Mouse (Mus musculus) neural tube, embryonic 11.5 days (tissue): Measurements from ENCODE around the gene Ddx25. TPM values are rescaled to one million over a fixed set of nuclear protein-coding genes. Genes with fewer than 3 reads are reported as not detected.

Experiments used
- ATAC-seq: fragments of 200-750 bp; cut with Nextera tagmentation; 2 replicates; pipeline ENCODE4 v1.8.0; 2017; ENCODE audit warnings: moderate number of reproducible peaks, mild to moderate bottlenecking, moderate TSS enrichment, moderate library complexity; ENCODE audit not compliant: insufficient read depth, low FRiP score, low TSS enrichment
- DNase-seq: peaks from one replicate; pipeline ENCODE4 v3.0.0-alpha.2; 2015; ENCODE audit warnings: low spot score
- H3K27ac ChIP-seq: fragments of 300-500 bp; sonication (generic); 2 replicates; pipeline ENCODE4 v1.5.1; 2014; ENCODE audit warnings: low read depth, mild to moderate bottlenecking, low read length
- H3K27me3 ChIP-seq: fragments of 300-500 bp; sonication (generic); 2 replicates; pipeline ENCODE4 v1.6.1; 2014; ENCODE audit warnings: mild to moderate bottlenecking, low read length, mixed read lengths; ENCODE audit not compliant: control insufficient read depth, insufficient read depth
- H3K36me3 ChIP-seq: fragments of 300-500 bp; sonication (generic); 2 replicates; pipeline ENCODE4 v1.6.1; 2014; ENCODE audit warnings: mild to moderate bottlenecking, low read length, moderate library complexity, mixed read lengths; ENCODE audit not compliant: control insufficient read depth, insufficient read depth
- H3K4me1 ChIP-seq: fragments of 300-500 bp; sonication (generic); 2 replicates; pipeline ENCODE4 v1.6.1; 2014; ENCODE audit warnings: low read length, mixed read lengths; ENCODE audit not compliant: control insufficient read depth, insufficient read depth
- H3K4me2 ChIP-seq: fragments of 300-500 bp; sonication (generic); 2 replicates; pipeline ENCODE4 v1.6.1; 2014; ENCODE audit warnings: low read depth, mild to moderate bottlenecking, moderate library complexity
- H3K4me3 ChIP-seq: fragments of 300-500 bp; sonication (generic); 2 replicates; pipeline ENCODE4 v1.5.1; 2014; ENCODE audit warnings: low read depth, low read length
- H3K9ac ChIP-seq: fragments of 300-500 bp; sonication (generic); 2 replicates; pipeline ENCODE4 v1.6.1; 2014; ENCODE audit warnings: mild to moderate bottlenecking, low read length
- H3K9me3 ChIP-seq: fragments of 300-500 bp; sonication (generic); 2 replicates; pipeline ENCODE4 v1.6.1; 2016; ENCODE audit warnings: low read length; ENCODE audit not compliant: control insufficient read depth
- WGBS: fragments of 180-500 bp; shearing (Covaris S2); extraction: QIAGEN DNeasy Blood & Tissue Kit; methylation state at CpG from one replicate; pipeline ENCODE4 v1.1.7; 2014; 5-methylcytosine and 5-hydroxymethylcytosine counted together
- polyA plus RNA-seq: library from polyadenylated mRNA; unstranded; fragments of >200 nt; fragmentation: Nextera tagmentation; extraction: Ambion mirVana; gene quantifications from 2 replicates; pipeline ENCODE4 v1.2.1, GENCODE M21; 2014

Gene Ddx25
- polyA plus RNA-seq, 1 experiment from 2014 or later: 11.4 TPM

DNA sequence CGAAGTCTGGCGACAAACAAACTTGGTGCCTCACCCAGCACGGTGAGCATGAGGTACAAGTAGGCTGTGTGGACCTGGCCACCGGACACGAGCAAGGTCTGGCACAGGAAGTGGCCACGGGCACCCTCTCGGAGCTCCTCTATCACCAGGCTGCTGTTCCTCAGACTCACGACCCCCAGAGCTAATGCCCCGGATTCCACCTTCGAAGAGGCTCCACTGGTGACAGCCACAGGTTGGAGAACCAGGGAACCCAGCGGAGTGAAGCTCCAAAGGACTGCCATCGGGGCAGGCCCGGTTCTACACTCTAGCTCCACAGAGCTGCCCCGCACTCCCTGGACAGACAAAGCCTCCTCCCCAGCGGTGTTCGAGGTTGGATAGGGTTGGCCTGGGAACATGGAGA lies 41.6 kb downstream of the Ddx25 start:
- H3K9ac ChIP-seq: no peak overlapping the region
- no peaks in the 10 kb centered on the region for H3K9me3 ChIP-seq
- ATAC-seq (no peak), DNase-seq (no peak)
- H3K4me2 ChIP-seq: no peak overlapping the region
- no peaks in the 10 kb centered on the region for H3K27me3 ChIP-seq
- H3K27ac ChIP-seq: no peak overlapping the region
- no peaks in the 10 kb centered on the region for H3K4me1 ChIP-seq
- H3K4me3 ChIP-seq: no peak overlapping the region
- 94% methylated on average over 16 of the region's 16 CpGs for WGBS
- no peaks in the 10 kb centered on the region for H3K36me3 ChIP-seq

DNA sequence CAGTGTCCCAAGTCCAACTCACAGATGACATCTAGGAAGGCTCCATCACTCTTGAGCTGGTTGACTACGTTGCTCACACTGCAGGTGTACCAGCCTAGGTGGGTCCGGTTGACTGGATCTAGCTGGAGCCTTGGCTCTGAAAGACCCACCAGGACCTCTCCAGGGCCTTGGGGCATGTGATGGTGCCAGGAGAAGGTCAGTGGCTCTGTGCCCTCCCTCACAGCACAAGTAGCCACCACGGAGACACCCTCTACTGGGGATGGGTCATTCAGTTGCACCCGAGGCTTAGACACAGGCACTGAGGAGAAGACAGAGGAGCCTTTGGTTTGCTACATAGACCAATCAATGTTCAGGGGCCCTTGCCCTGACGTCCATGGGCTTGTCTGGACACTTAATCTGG lies 42.1 kb downstream of the Ddx25 start:
- H3K27ac ChIP-seq: no peak overlapping the region
- H3K27me3 ChIP-seq: no peaks in the 10 kb centered on the region
- no peaks in the 10 kb centered on the region for H3K4me1 ChIP-seq
- no peak overlapping the region for H3K9ac ChIP-seq
- no peaks in the 10 kb centered on the region for H3K36me3 ChIP-seq
- H3K4me3 ChIP-seq: no peak overlapping the region
- no peaks in the 10 kb centered on the region for H3K9me3 ChIP-seq
- H3K4me2 ChIP-seq: no peak overlapping the region
- DNase-seq (no peak), ATAC-seq (no peak)
- 82% methylated on average over 5 of the region's 5 CpGs for WGBS

DNA sequence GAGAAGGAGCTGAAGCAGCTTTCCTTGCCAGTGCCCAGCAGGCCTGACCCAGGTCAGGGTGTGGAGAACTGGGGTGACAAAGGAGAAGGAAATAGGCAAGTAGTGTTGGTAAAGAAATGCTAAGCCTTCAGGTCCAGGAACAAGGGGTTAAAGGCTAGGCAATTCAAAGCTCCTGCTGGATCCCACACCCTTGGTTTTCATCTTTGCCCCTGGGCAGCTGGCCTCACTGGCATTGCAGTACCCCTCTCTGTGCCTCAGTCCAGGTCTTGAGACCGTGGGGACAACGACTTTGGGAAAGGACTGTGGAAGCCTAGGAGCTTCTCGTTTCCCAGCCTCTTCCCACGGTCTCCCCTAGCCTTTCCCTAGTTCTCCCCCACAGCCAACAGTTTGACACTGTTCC lies 44.4 kb downstream of the Ddx25 start:
- Histone ChIP-seq H3K27me3 (no peaks in the 10 kb centered on the region), H3K4me3 (no peak overlapping the region), H3K4me2 (no peak overlapping the region), H3K36me3 (no peaks in the 10 kb centered on the region), H3K27ac (no peak overlapping the region), H3K9me3 (no peaks in the 10 kb centered on the region), H3K4me1 (no peaks in the 10 kb centered on the region), H3K9ac (no peak overlapping the region)
- 77% methylated on average over 4 of the region's 4 CpGs for WGBS
- DNase-seq: no peak
- no peak for ATAC-seq

DNA sequence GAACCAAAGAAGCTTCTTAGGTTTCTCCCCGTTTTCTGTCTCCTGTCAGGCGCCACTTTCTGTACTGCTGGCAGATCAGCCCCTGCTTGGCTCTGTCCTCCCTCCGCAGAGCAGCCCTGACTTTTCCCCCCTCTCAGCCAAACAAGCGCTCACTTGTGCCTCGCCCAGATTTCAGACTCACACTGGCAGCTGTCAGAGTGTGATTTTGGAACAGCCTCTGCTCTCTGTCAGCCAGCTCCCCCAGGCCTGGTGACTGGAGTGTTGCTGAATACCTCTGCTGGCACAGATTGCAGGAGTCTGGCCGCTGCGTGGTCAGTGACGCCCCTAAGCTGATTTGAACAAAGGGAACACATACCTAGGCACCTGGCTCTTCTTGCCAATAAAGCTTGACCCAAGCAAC lies 50.1 kb downstream of the Ddx25 start:
- no peak overlapping the region for H3K4me2 ChIP-seq
- no peak overlapping the region for H3K27ac ChIP-seq
- H3K36me3 ChIP-seq: no peaks in the 10 kb centered on the region
- no peak for ATAC-seq
- H3K4me3 ChIP-seq: no peak overlapping the region
- H3K9ac ChIP-seq: no peak overlapping the region
- 72% methylated on average over 8 of the region's 8 CpGs for WGBS
- H3K9me3 ChIP-seq: no peaks in the 10 kb centered on the region
- H3K4me1 ChIP-seq: no peaks in the 10 kb centered on the region
- no peak for DNase-seq
- H3K27me3 ChIP-seq: no peaks in the 10 kb centered on the region

DNA sequence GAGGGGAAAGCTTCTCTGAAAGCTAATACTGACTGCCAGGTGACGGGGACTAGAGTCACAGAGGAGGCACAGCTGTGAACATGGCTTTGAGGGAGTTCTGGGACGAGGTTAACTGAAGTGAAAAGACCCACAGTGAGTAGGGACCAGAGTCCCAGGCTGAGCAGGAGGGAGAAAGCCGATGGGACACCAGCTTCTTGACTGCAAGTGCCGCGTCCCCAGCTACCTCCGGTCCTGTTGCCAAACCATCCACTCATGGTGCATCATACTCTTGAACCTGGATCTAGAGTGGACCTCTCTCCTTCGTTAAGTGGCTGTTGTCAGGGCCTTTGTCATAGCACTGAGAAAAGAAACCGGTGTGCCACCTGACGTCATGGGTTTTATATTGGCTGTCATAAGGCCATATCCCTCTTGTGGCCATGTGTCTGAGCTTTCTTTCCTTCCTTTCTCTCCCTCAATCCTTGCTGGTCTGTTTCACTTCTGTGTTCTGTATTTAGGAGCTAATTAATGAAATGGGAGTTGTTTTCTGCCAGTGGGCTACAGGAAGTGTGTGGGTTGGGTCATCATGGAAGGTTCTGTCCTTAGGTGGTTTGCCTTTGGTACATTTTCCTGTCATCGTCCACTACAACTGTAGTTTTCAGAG lies 55.8 kb downstream of the Ddx25 start:
- no peak overlapping the region for H3K4me3 ChIP-seq
- no peaks in the 10 kb centered on the region for H3K27me3 ChIP-seq
- WGBS: 88% methylated on average over 10 of the region's 10 CpGs
- no peak overlapping the region for H3K4me2 ChIP-seq
- H3K27ac ChIP-seq: no peak overlapping the region
- DNase-seq (no peak), ATAC-seq (no peak)
- H3K9ac ChIP-seq: no peak overlapping the region
- H3K36me3 ChIP-seq: no peaks in the 10 kb centered on the region
- H3K9me3 ChIP-seq: no peaks in the 10 kb centered on the region
- H3K4me1 ChIP-seq: no peaks in the 10 kb centered on the region

DNA sequence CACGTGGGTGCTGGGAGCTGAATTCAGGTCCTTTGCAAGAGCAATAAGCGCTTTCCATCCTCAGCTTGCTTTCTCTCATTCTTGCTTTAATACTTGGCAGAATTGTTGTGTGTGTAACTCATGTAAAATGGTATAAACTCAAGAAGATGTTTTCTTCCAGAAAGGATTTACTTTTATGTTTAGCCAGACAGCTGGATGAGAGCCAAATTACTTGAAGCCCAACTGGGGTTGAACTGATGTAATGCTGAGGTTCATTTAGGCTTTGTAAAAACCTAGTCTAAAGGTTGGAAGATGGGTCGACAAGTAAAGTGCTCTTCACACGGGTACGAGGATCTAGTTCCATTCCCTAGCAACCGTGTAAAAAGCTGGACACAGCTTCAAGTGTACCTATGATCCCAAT lies 58.4 kb downstream of the Ddx25 start:
- H3K36me3 ChIP-seq: no peaks in the 10 kb centered on the region
- no peak overlapping the region for H3K9ac ChIP-seq
- ATAC-seq (no peak), DNase-seq (no peak)
- H3K27ac ChIP-seq: no peak overlapping the region
- H3K4me1 ChIP-seq: no peaks in the 10 kb centered on the region
- no peak overlapping the region for H3K4me2 ChIP-seq
- H3K4me3 ChIP-seq: no peak overlapping the region
- H3K9me3 ChIP-seq: no peaks in the 10 kb centered on the region
- 87% methylated on average over 6 of the region's 6 CpGs for WGBS
- H3K27me3 ChIP-seq: no peaks in the 10 kb centered on the region

DNA sequence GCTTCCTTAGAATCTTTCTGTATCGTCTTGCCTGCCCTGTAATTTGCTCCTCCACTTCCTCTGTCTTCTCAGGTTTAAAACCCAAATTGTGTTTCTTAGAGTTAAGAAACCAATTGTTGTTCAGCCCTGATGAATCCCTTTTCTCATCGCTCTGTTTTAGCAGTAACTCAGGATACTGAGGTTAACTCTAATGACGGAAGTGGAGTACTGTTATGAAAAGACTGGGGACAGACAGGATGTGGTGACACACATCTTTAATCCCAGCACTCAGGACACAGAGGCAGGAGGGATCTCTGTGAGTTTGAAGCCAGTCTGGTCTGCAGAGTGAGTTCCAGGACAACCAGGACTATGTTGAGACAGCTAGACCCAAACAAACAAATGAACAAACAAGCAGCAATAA lies 62.9 kb downstream of the Ddx25 start:
- Histone ChIP-seq H3K4me3 (no peak overlapping the region), H3K9me3 (no peaks in the 10 kb centered on the region), H3K4me1 (no peaks in the 10 kb centered on the region), H3K27ac (no peak overlapping the region), H3K9ac (no peak overlapping the region), H3K27me3 (no peaks in the 10 kb centered on the region), H3K36me3 (no peaks in the 10 kb centered on the region), H3K4me2 (no peak overlapping the region)
- ATAC-seq (no peak), DNase-seq (no peak)
- 67% methylated on average over 3 of the region's 3 CpGs for WGBS

DNA sequence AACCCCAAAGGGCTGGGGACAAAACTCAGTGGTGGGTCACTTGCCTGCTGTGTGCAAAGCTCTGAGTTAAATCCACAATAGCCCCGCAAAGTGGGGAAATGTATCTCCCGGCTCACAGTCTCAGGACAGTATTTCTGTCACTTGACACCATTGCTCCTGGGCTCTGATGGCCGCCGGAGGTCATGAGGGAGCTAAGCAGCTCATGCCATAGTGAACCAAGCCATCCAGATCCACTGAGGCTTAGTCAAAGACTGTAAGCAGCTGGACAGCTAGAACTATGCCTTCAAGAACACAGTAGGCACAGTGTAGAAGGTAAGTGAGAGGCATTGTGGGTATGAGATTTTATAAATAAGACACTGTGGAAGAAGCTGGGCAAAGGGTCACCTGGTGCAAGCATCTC lies 63.4 kb downstream of the Ddx25 start:
- Histone ChIP-seq H3K4me2 (no peak overlapping the region), H3K9me3 (no peaks in the 10 kb centered on the region), H3K27ac (no peak overlapping the region), H3K4me1 (no peaks in the 10 kb centered on the region), H3K9ac (no peak overlapping the region), H3K4me3 (no peak overlapping the region), H3K36me3 (no peaks in the 10 kb centered on the region), H3K27me3 (no peaks in the 10 kb centered on the region)
- ATAC-seq (no peak), DNase-seq (no peak)
- WGBS: 26% methylated on average over 4 of the region's 4 CpGs

DNA sequence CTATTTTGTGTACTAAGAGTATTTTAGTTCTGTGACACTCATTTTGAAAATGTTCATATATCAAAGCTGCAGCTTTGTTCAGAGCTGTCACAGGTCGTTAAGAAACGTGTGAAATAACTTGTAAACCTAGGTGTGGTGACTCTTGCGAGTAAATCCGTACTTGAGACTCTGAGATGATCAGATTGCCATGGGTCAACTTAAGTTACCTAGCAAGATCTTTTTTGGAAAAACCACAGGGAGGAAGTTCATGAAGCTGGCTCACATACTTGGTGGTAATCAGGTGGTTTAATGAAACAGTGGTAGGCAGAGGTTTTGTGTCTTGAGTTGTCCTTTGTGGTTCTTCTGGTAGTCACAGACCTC lies 64.6 kb downstream of the Ddx25 start:
- Histone ChIP-seq H3K27ac (no peak overlapping the region), H3K27me3 (no peaks in the 10 kb centered on the region), H3K4me3 (no peak overlapping the region), H3K4me2 (no peak overlapping the region), H3K9me3 (no peaks in the 10 kb centered on the region), H3K9ac (no peak overlapping the region), H3K4me1 (no peaks in the 10 kb centered on the region), H3K36me3 (peaks cover 3% of the 10 kb centered on the region; the same call in 1 of the 2 replicates)
- DNase-seq: no peak
- 48% methylated on average over 4 of the region's 4 CpGs for WGBS
- no peak for ATAC-seq
